Comparison of ENCODE assay signal across 11 mouse cellular contexts in the genomic region with DNA sequence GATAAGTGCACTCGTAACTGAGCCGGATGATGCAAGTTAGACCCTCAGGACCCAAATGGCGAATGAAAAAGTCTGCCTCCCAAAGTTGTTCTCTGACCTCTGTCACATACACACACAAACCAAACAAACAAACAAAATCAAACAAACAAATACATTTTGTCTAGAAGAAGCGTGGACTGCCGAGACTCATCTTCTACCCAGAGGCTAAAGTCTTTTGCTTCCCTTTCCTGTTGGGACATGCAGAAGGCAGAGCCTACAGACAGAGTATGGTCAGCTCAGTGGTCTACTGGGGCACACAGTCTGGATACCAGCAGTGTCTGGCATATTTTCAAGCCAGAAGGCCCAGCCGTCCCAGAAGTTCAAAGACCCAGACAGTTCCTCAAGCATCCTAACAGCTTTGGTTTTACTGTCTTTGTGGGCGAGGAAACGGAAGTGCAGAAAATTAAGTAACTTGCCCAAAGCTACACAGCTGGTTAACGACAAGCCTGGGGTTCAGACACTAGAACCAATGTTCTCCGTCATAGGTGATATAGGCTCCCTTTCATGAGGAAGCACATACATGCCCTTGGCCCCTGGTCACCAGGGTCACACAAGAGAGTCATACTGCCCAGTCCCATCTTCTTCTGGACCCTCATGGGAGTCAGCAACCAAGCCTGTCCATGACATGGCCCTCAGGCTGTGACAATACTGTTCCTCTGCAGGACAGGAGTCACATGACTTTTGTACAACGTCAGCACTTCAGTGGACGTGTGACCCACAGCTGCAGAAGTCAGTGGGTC. TPM values are rescaled to one million over a fixed set of nuclear protein-coding genes. Genes with fewer than 3 reads are reported as not detected.
A peak's percentile ranks its signal among the peaks of the same experiment; 100 is the strongest.
DNase-seq lines count a peak whose midpoint lies in the region; ATAC-seq and TF ChIP-seq lines count a peak whose summit lies in the region.
"Had no signal": no experiment of that assay in that cellular context is flagged by ENCODE, and none has a peak within 500 bp of the region (broad histone marks: within the 10 kb centered on the region; RNA-seq: fewer than 3 reads in every experiment).

No protein-coding gene starts in this region.

- H3K27ac ChIP-seq in cortical plate, adult 2 months (ENCODE audit: insufficient read depth, low read length): peak overlapping the region; percentile 69; the same call in 1 of the 2 replicates
- peak overlapping the region; percentile 94 for H3K27ac ChIP-seq in liver, postnatal 0 days (ENCODE audit: low read depth)
- no peak overlapping the region for H3K27ac ChIP-seq in forebrain, postnatal 0 days (ENCODE audit: low read depth, low read length)

- no peak overlapping the region for H3K4me3 ChIP-seq in cortical plate, adult 2 months (ENCODE audit: insufficient read depth, low read length)
- peak overlapping the region; percentile 69 for H3K4me3 ChIP-seq in liver, postnatal 0 days (ENCODE audit: low read depth, low read length)
- no peak overlapping the region for H3K4me3 ChIP-seq in forebrain, postnatal 0 days (ENCODE audit: low read depth, low read length)

- no peak for TF ChIP-seq CTCF in cortical plate, adult 2 months (IDR thresholded peaks at IDR 0.05; ENCODE audit: extremely low read depth, insufficient read depth, low read length)
- TF ChIP-seq CTCF in liver, postnatal 0 days (IDR thresholded peaks at IDR 0.05; ENCODE audit: low read depth): no peak
- TF ChIP-seq CTCF in forebrain, postnatal 0 days (IDR thresholded peaks at IDR 0.05; ENCODE audit: low read depth): no peak

- TF ChIP-seq EP300 in liver, postnatal 0 days (IDR thresholded peaks at IDR 0.05; ENCODE audit: low read depth): no peak

- peak; percentile 13 to 21 for DNase-seq in lung, adult 18-20 months
- DNase-seq in lung, postnatal 10 days: no peak
- DNase-seq in liver, postnatal 0 days: peak; percentile 47
- DNase-seq in thymus, postnatal 0 days (ENCODE audit: low spot score): peak; percentile 81
- no peak for DNase-seq in forebrain, postnatal 0 days
- DNase-seq in gastrocnemius, adult 18-20 months (ENCODE audit: low spot score): no peak
- DNase-seq in adrenal gland, postnatal 25 days: no peak
- DNase-seq: cerebellum, postnatal 10 days had no signal

- H3K4me1 ChIP-seq in cortical plate, adult 2 months (ENCODE audit: control insufficient read depth, insufficient read depth, low read length): no peaks in the 10 kb centered on the region
- H3K4me1 ChIP-seq in liver, postnatal 0 days (ENCODE audit: insufficient read depth): peaks cover 48% of the 10 kb centered on the region
- H3K4me1 ChIP-seq in forebrain, postnatal 0 days (ENCODE audit: insufficient read depth): no peaks in the 10 kb centered on the region

- TF ChIP-seq POLR2A in cortical plate, adult 2 months (IDR thresholded peaks at IDR 0.05; ENCODE audit: extremely low read depth, insufficient read depth, low read length): no peak

- ATAC-seq in liver, postnatal 0 days: peak; percentile 37
- no peak for ATAC-seq in forebrain, postnatal 0 days
- ATAC-seq: forebrain, embryonic 16.5 days; Patski had no signal

- peak overlapping the region; percentile 73 for H3K4me2 ChIP-seq in liver, postnatal 0 days (ENCODE audit: low read depth, low read length)
- no peak overlapping the region for H3K4me2 ChIP-seq in forebrain, postnatal 0 days (ENCODE audit: low read depth)

- peaks cover 8% of the 10 kb centered on the region for H3K36me3 ChIP-seq in liver, postnatal 0 days (replicated peaks; ENCODE audit: insufficient read depth, low read length)
- no peaks in the 10 kb centered on the region for H3K36me3 ChIP-seq in forebrain, postnatal 0 days (ENCODE audit: insufficient read depth)

- peak overlapping the region; percentile 73 for H3K9ac ChIP-seq in liver, postnatal 0 days (replicated peaks)
- no peak overlapping the region for H3K9ac ChIP-seq in forebrain, postnatal 0 days

- no peaks in the 10 kb centered on the region for H3K27me3 ChIP-seq in liver, postnatal 0 days (ENCODE audit: insufficient read depth, low read length)
- H3K27me3 ChIP-seq in forebrain, postnatal 0 days (ENCODE audit: insufficient read depth, low read length): no peaks in the 10 kb centered on the region
- H3K27me3 ChIP-seq: Patski had no signal

- H3K9me3 ChIP-seq in liver, postnatal 0 days (ENCODE audit: low read length): no peaks in the 10 kb centered on the region
- no peaks in the 10 kb centered on the region for H3K9me3 ChIP-seq in forebrain, postnatal 0 days (ENCODE audit: low read length)

- WGBS in liver, postnatal 0 days (ENCODE audit: insufficient replicate concordance): 14% methylated on average over 12 of the region's 12 CpGs
- WGBS in forebrain, postnatal 0 days: 88% methylated on average over 12 of the region's 12 CpGs

RNA-seq across cellular contexts. Expression of a gene that starts 2.0 kb away (rescaled TPM):
- 15.4 and 17.1 TPM in 2 replicates for polyA plus RNA-seq in cortical plate, adult 2 months (2012; rRNA removed)
- polyA plus RNA-seq in liver, postnatal 0 days (2015; fragmentation: Nextera tagmentation; extraction: Ambion mirVana): 361 and 373 TPM in 2 replicates
- 421 and 488 TPM in 2 replicates for polyA plus RNA-seq in thymus, postnatal 0 days (2015; fragmentation: Nextera tagmentation; extraction: Ambion mirVana)
- 8.6 and 13.9 TPM in 2 replicates for total RNA-seq in forebrain, postnatal 0 days (2014; rRNA removed)
- polyA plus RNA-seq in forebrain, postnatal 0 days (2015; fragmentation: Nextera tagmentation; extraction: Ambion mirVana): 20.5 and 21.7 TPM in 2 replicates
- total RNA-seq in gastrocnemius, adult 18-20 months (2021): 1 to 10 TPM; 6.0 to 9.3 TPM
- 18.5 and 21.8 TPM in 2 replicates for total RNA-seq in adrenal gland, postnatal 25 days (2021)

Comparison
In these comparisons a context has a peak if more than half of its experiments do, and no peak if none do; other contexts are left out.
1. DNase-seq: peak in lung, adult 18-20 months (2 of 2), liver, postnatal 0 days (single experiment) and thymus, postnatal 0 days (single experiment); none in lung, postnatal 10 days (single experiment), forebrain, postnatal 0 days (single experiment), gastrocnemius, adult 18-20 months (single experiment) and adrenal gland, postnatal 25 days (single experiment).
2. RNA of a gene that starts 2.0 kb away (polyA plus RNA-seq): 421 to 488 TPM in thymus, postnatal 0 days and 361 to 373 TPM in liver, postnatal 0 days; 20.5 to 21.7 TPM in forebrain, postnatal 0 days and 15.4 to 17.1 TPM in cortical plate, adult 2 months; every median in the first group is over 10 times any median in the second.